ENCODE assay signal across 8 mouse cellular contexts in genomic region chr2:32288371-32288931, GRCm38 (mm10). TPM values are rescaled to one million over a fixed set of nuclear protein-coding genes. Genes with fewer than 3 reads are reported as not detected.
DNase-seq lines count a peak whose midpoint lies in the region; ATAC-seq and TF ChIP-seq lines count a peak whose summit lies in the region.

No protein-coding gene starts in this region.

- 2% methylated on average over 25 of the region's 29 CpGs for WGBS in kidney, postnatal 0 days
- 3% methylated on average over 29 of the region's 29 CpGs for WGBS in midbrain, embryonic 11.5 days

- no peaks in the 10 kb centered on the region for H3K9me3 ChIP-seq in kidney, postnatal 0 days (replicated peaks; ENCODE audit: low read length)
- no peaks in the 10 kb centered on the region for H3K9me3 ChIP-seq in midbrain, embryonic 11.5 days (ENCODE audit: control insufficient read depth, low read length)

- peak overlapping the region; percentile 78 for H3K4me2 ChIP-seq in kidney, postnatal 0 days (ENCODE audit: low read length)
- peak overlapping the region; percentile 79 for H3K4me2 ChIP-seq in midbrain, embryonic 11.5 days

- DNase-seq in cerebellum, postnatal 36 days = no peak
- peak; percentile 55 for DNase-seq in 3T3-L1 (ENCODE audit: low read depth, low spot score)
- peak; percentile 63 for DNase-seq in kidney, postnatal 0 days (ENCODE audit: low spot score)
- peak; percentile 90 for DNase-seq in midbrain, embryonic 11.5 days (ENCODE audit: low spot score, missing footprints)
- DNase-seq in retina, postnatal 1 day = no peak
- DNase-seq in adrenal gland, adult 18-20 months (ENCODE audit: low spot score in 2 of 2) = no peak

- H3K4me3 ChIP-seq in kidney, postnatal 0 days (replicated peaks; ENCODE audit: low read depth, low read length) = peak overlapping the region; percentile 86
- H3K4me3 ChIP-seq in midbrain, embryonic 11.5 days (ENCODE audit: low read depth, low read length) = peak overlapping the region; percentile 92

- 0 out of 2 replicates have a peak, but pooled peaks have one; percentile 0 for TF ChIP-seq CTCF in kidney, postnatal 0 days (IDR thresholded peaks at IDR 0.05; ENCODE audit: low read depth)

- H3K9ac ChIP-seq in kidney, postnatal 0 days (ENCODE audit: low read depth, low read length) = peak overlapping the region; percentile 82
- H3K9ac ChIP-seq in midbrain, embryonic 11.5 days (ENCODE audit: low read length) = peak overlapping the region; percentile 80

- peaks cover 9% of the 10 kb centered on the region; the same call in 1 of the 2 replicates for H3K36me3 ChIP-seq in kidney, postnatal 0 days (ENCODE audit: insufficient read depth, low read length)
- peaks cover 7% of the 10 kb centered on the region; the same call in 1 of the 2 replicates for H3K36me3 ChIP-seq in midbrain, embryonic 11.5 days (ENCODE audit: control insufficient read depth, insufficient read depth, low read length)

- H3K27me3 ChIP-seq in kidney, postnatal 0 days (ENCODE audit: insufficient read depth, low read length) = no peaks in the 10 kb centered on the region
- H3K27me3 ChIP-seq in midbrain, embryonic 11.5 days (ENCODE audit: control insufficient read depth, insufficient read depth, low read length) = no peaks in the 10 kb centered on the region

- ATAC-seq in cerebellum, adult (ENCODE audit: insufficient number of reproducible peaks, low FRiP score, low TSS enrichment) = peak; percentile 21; the same call in 1 of the 2 replicates
- peak; percentile 46 for ATAC-seq in erythroblast, adult 5-6 weeks (replicated peaks; ENCODE audit: low FRiP score, poor library complexity, severe bottlenecking)
- peak; percentile 52 for ATAC-seq in kidney, postnatal 0 days (replicated peaks; ENCODE audit: low FRiP score, low read depth)
- peak; percentile 76 for ATAC-seq in midbrain, embryonic 11.5 days (ENCODE audit: low FRiP score)

- H3K4me1 ChIP-seq in kidney, postnatal 0 days (replicated peaks; ENCODE audit: insufficient read depth, low read length) = peaks cover 8% of the 10 kb centered on the region
- peaks cover 13% of the 10 kb centered on the region; the same call in 1 of the 2 replicates for H3K4me1 ChIP-seq in midbrain, embryonic 11.5 days (ENCODE audit: control insufficient read depth, insufficient read depth, low read length)

- H3K27ac ChIP-seq in kidney, postnatal 0 days = peak overlapping the region; percentile 58; the same call in 1 of the 2 replicates
- no peak overlapping the region for H3K27ac ChIP-seq in midbrain, embryonic 11.5 days (ENCODE audit: low read depth, low read length)

RNA-seq across cellular contexts. Expression of gene Swi5, which starts 0.6 kb away (rescaled TPM):
- 30.4 and 97.8 TPM in 2 replicates for total RNA-seq in erythroblast, adult 5-6 weeks (2015; ENCODE audit: low replicate concordance)
- 76.9 and 89.4 TPM in 2 replicates for total RNA-seq in erythroblast, adult 5-6 weeks (2017; ENCODE audit: low replicate concordance)
- 436 and 445 TPM in 2 replicates for polyA plus RNA-seq in kidney, postnatal 0 days (2015; fragmentation: Nextera tagmentation; extraction: Ambion mirVana)
- 382 and 417 TPM in 2 replicates for polyA plus RNA-seq in midbrain, embryonic 11.5 days (2014; fragmentation: Nextera tagmentation; extraction: Ambion mirVana)
- total RNA-seq in adrenal gland, adult 18-20 months (2021) = 100 to 1,000 TPM; 291 to 303 TPM

RNA-seq across cellular contexts. Expression of gene Golga2, which starts 1.3 kb away (rescaled TPM):
- total RNA-seq in erythroblast, adult 5-6 weeks (2015; ENCODE audit: low replicate concordance) = 6.3 and 11.1 TPM in 2 replicates
- total RNA-seq in erythroblast, adult 5-6 weeks (2017; ENCODE audit: low replicate concordance) = 34.5 and 44.0 TPM in 2 replicates
- 17.2 and 18.7 TPM in 2 replicates for polyA plus RNA-seq in kidney, postnatal 0 days (2015; fragmentation: Nextera tagmentation; extraction: Ambion mirVana)
- 14.6 and 16.7 TPM in 2 replicates for polyA plus RNA-seq in midbrain, embryonic 11.5 days (2014; fragmentation: Nextera tagmentation; extraction: Ambion mirVana)
- total RNA-seq in adrenal gland, adult 18-20 months (2021) = 10 to 100 TPM; 70.5 to 75.4 TPM

RNA-seq across cellular contexts. Expression of gene Uck1, which starts 28.5 kb away (rescaled TPM):
- 0.96 and 3.1 TPM in 2 replicates for total RNA-seq in erythroblast, adult 5-6 weeks (2015; ENCODE audit: low replicate concordance)
- 4.0 and 11.6 TPM in 2 replicates for total RNA-seq in erythroblast, adult 5-6 weeks (2017; ENCODE audit: low replicate concordance)
- polyA plus RNA-seq in kidney, postnatal 0 days (2015; fragmentation: Nextera tagmentation; extraction: Ambion mirVana) = 57.9 and 66.7 TPM in 2 replicates
- 70.9 and 73.2 TPM in 2 replicates for polyA plus RNA-seq in midbrain, embryonic 11.5 days (2014; fragmentation: Nextera tagmentation; extraction: Ambion mirVana)
- 100 to 1,000 TPM; 125 to 144 TPM for total RNA-seq in adrenal gland, adult 18-20 months (2021)

RNA-seq across cellular contexts. Expression of gene Pomt1, which starts 52.1 kb away (rescaled TPM):
- total RNA-seq in erythroblast, adult 5-6 weeks (2015; ENCODE audit: low replicate concordance) = 5.0 and 6.0 TPM in 2 replicates
- 3.9 and 10.9 TPM in 2 replicates for total RNA-seq in erythroblast, adult 5-6 weeks (2017; ENCODE audit: low replicate concordance)
- 18.5 and 20.1 TPM in 2 replicates for polyA plus RNA-seq in kidney, postnatal 0 days (2015; fragmentation: Nextera tagmentation; extraction: Ambion mirVana)
- polyA plus RNA-seq in midbrain, embryonic 11.5 days (2014; fragmentation: Nextera tagmentation; extraction: Ambion mirVana) = 16.4 and 22.0 TPM in 2 replicates
- total RNA-seq in adrenal gland, adult 18-20 months (2021) = 10 to 100 TPM; 33.5 to 38.7 TPM

Comparison
In these comparisons a context has a peak if more than half of its experiments do, and no peak if none do; other contexts are left out.
1. ATAC-seq: peak in every context shown above with its lines; median percentile 76 in midbrain, embryonic 11.5 days; 52 in kidney, postnatal 0 days; 46 in erythroblast, adult 5-6 weeks; 21 in cerebellum, adult.
2. DNase-seq: peak in 3T3-L1 (single experiment), kidney, postnatal 0 days (single experiment) and midbrain, embryonic 11.5 days (single experiment); none in cerebellum, postnatal 36 days (0 of 2), retina, postnatal 1 day (single experiment) and adrenal gland, adult 18-20 months (0 of 2).
3. RNA of gene Uck1, which starts 28.5 kb away (total RNA-seq): 125 to 144 TPM in adrenal gland, adult 18-20 months; 0.96 to 11.6 TPM in erythroblast, adult 5-6 weeks; every median in the first group is over 10 times any median in the second.